Mouse (Mus musculus) erythroblast, embryonic 14.5 days (primary cell): ENCODE data around the gene Ppp6r3.

ENCODE experiments used
- GATA1 ChIP-seq: IDR thresholded peaks from 2 replicates; pipeline ENCODE4 v1.6.1; 2012; ENCODE audit warnings: low read length, inconsistent platforms, mixed read lengths
- TAL1 ChIP-seq: IDR thresholded peaks from 3 replicates; pipeline ENCODE4 v1.6.1; 2012; ENCODE audit warnings: low read length, inconsistent platforms, mixed read lengths

DNA sequence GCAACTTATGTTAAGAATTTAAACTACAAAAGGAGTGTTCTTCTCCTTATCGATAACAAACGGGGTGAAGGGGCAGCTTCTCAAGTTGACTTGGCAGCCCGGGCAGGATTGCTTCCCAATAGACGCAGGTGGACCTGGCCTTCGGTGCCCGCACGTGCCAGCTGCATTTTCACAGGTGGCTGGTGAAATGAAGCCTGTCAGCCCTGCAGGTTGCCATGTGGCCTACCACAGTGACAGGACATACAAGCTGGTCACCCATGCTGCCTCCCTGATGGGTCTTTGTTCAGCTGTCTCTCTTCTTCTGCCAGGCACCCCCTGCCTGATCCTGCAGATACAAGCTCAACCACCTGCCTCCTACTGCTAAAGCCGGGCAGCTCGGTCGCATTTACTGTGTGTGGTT, 45.3 kb upstream of the Ppp6r3 start:
- no peak for TF ChIP-seq TAL1
- no peak for TF ChIP-seq GATA1
